19 mouse cellular contexts compared by ENCODE assay signal in genomic region chr14:45707176-45707910, GRCm38 (mm10).
"Had no signal": no experiment of that assay in that cellular context is flagged by ENCODE, and none has a peak within 500 bp of the region (broad histone marks: within the 10 kb centered on the region; RNA-seq: fewer than 3 reads in every experiment).

No protein-coding gene starts in this region.

- H3K9ac ChIP-seq: intestine, embryonic 15.5 days; liver, embryonic 14.5 days; lung, embryonic 15.5 days; midbrain, embryonic 13.5 days; stomach, embryonic 15.5 days had no signal

- H3K4me1 ChIP-seq: intestine, embryonic 15.5 days; lung, embryonic 15.5 days; megakaryocyte, embryonic 14.5 days; midbrain, embryonic 10.5 days; midbrain, embryonic 13.5 days; stomach, embryonic 15.5 days had no signal

- H3K36me3 ChIP-seq: intestine, embryonic 15.5 days; lung, embryonic 15.5 days; midbrain, embryonic 10.5 days; midbrain, embryonic 13.5 days; stomach, embryonic 15.5 days had no signal

- DNase-seq: kidney, adult 11 months; kidney, postnatal 4 days; lung, adult 18-20 months; lung, postnatal 10 days; lung, postnatal 36 days; right cerebral cortex, postnatal 25 days; spleen, adult 18-20 months; thymus, adult 18-20 months; thymus, postnatal 36 days had no signal

- H3K27ac ChIP-seq: intestine, embryonic 15.5 days; kidney, postnatal 0 days; liver, embryonic 14.5 days; lung, embryonic 15.5 days; midbrain, embryonic 10.5 days; midbrain, embryonic 13.5 days; stomach, embryonic 15.5 days had no signal

- H3K4me3 ChIP-seq: intestine, embryonic 15.5 days; lung, embryonic 15.5 days; megakaryocyte, embryonic 14.5 days; midbrain, embryonic 10.5 days; midbrain, embryonic 13.5 days; stomach, embryonic 15.5 days had no signal

- H3K9me3 ChIP-seq: intestine, embryonic 15.5 days; lung, embryonic 15.5 days; megakaryocyte, embryonic 14.5 days; midbrain, embryonic 13.5 days; stomach, embryonic 15.5 days had no signal

- H3K4me2 ChIP-seq: intestine, embryonic 15.5 days; liver, embryonic 11.5 days; lung, embryonic 15.5 days; midbrain, embryonic 13.5 days; stomach, embryonic 15.5 days had no signal

- ATAC-seq: intestine, embryonic 15.5 days; midbrain, embryonic 13.5 days; midbrain, embryonic 16.5 days had no signal

- H3K27me3 ChIP-seq: intestine, embryonic 15.5 days; lung, embryonic 15.5 days; megakaryocyte, embryonic 14.5 days; midbrain, embryonic 13.5 days; stomach, embryonic 15.5 days had no signal
